Mouse (Mus musculus) C2C12 (cell line): Measurements from ENCODE around the gene Akr1b10.

Source experiments
- CEBPB ChIP-seq: IDR thresholded peaks from one replicate; pipeline ENCODE4 v1.6.1; 2011; ENCODE audit warnings: low read depth, mild to moderate bottlenecking, control low read depth, moderate library complexity
- CTCF ChIP-seq: IDR thresholded peaks from one replicate; pipeline ENCODE4 v1.5.1; 2011; ENCODE audit not compliant: control insufficient read depth, insufficient read depth, insufficient read length
- FOSL1 ChIP-seq: IDR thresholded peaks from one replicate; pipeline ENCODE4 v1.8.0; 2011; ENCODE audit warnings: mild to moderate bottlenecking, low read length; ENCODE audit not compliant: poor library complexity, insufficient read depth, severe bottlenecking
- MAX ChIP-seq: IDR thresholded peaks from one replicate; pipeline ENCODE4 v1.6.1; 2011; ENCODE audit warnings: mild to moderate bottlenecking, control low read depth
- MYOD1 ChIP-seq: IDR thresholded peaks from one replicate; pipeline ENCODE4 v1.6.1; 2011; ENCODE audit warnings: low read depth; ENCODE audit not compliant: control insufficient read depth, insufficient read length
- MYOG ChIP-seq: IDR thresholded peaks from one replicate; pipeline ENCODE4 v1.6.1; 2011; ENCODE audit not compliant: control insufficient read depth, insufficient read length; ENCODE audit errors: extremely low read depth

- no peak for TF ChIP-seq CTCF
- TF ChIP-seq CEBPB, result no peak
- TF ChIP-seq MAX, result no peak
- TF ChIP-seq MYOG, result no peak
- no peak for TF ChIP-seq MYOD1
- no peak for TF ChIP-seq FOSL1
Observed at GRCm38 (mm10) chr6:34416521-34416920, 32.5 kb downstream of the Akr1b10 start.
